Mouse (Mus musculus) MEL (cell line): Measurements from ENCODE around the gene Wdr78. TPM values are rescaled to one million over a fixed set of nuclear protein-coding genes. Genes with fewer than 3 reads are reported as not detected.

Experiments
- DNase-seq: peaks from one replicate; pipeline ENCODE4 v3.0.0; 2011; ENCODE audit warnings: low read depth, low spot score
- H3K27ac ChIP-seq: 2 replicates; pipeline ENCODE4 v1.5.1; 2012; ENCODE audit warnings: low read depth, mild to moderate bottlenecking, control low read depth, low read length, moderate library complexity; ENCODE audit not compliant: control insufficient read depth
- H3K27me3 ChIP-seq, 2 experiments: fragments of 150-350 bp in 1 of 2; sonication (generic) in 1 of 2; 2 replicates each; pipeline ENCODE4 v1.6.1; 2012; ENCODE audit warnings: low read length in 2 of 2, mild to moderate bottlenecking in 2 of 2, improper control_type of control experiment in 1 of 2, moderate library complexity in 1 of 2; ENCODE audit not compliant: insufficient read depth in 2 of 2, control insufficient read depth in 1 of 2
- H3K36me3 ChIP-seq, 2 experiments: 2 replicates each; pipeline ENCODE4 v1.6.1; 2012 to 2014; ENCODE audit warnings: low read length in 2 of 2, improper control_type of control experiment in 1 of 2, inconsistent platforms in 1 of 2, mild to moderate bottlenecking in 1 of 2; ENCODE audit not compliant: insufficient read depth in 2 of 2, control insufficient read depth in 1 of 2
- H3K4me1 ChIP-seq, 2 experiments: fragments of 150-350 bp in 1 of 2; sonication (generic) in 1 of 2; 2 replicates each; pipeline ENCODE4 v1.6.1; 2012; ENCODE audit warnings: low read length in 2 of 2, improper control_type of control experiment in 1 of 2, mild to moderate bottlenecking in 1 of 2; ENCODE audit not compliant: insufficient read depth in 2 of 2, control insufficient read depth in 1 of 2
- H3K4me3 ChIP-seq, 2 experiments: fragments of 150-350 bp in 1 of 2; sonication (generic) in 1 of 2; 2 replicates each; pipeline ENCODE4 v1.5.1; 2012; ENCODE audit warnings: low read depth in 2 of 2, low read length in 2 of 2, mild to moderate bottlenecking in 2 of 2, moderate library complexity in 2 of 2, control low read depth in 1 of 2, improper control_type of control experiment in 1 of 2; ENCODE audit not compliant: control insufficient read depth in 1 of 2, insufficient read depth in 1 of 2
- H3K79me2 ChIP-seq: 2 replicates; pipeline ENCODE4 v1.6.1; 2012; ENCODE audit warnings: mild to moderate bottlenecking, low read length, moderate library complexity; ENCODE audit not compliant: control insufficient read depth, poor library complexity, insufficient read depth
- H3K9ac ChIP-seq: 2 replicates; pipeline ENCODE4 v1.6.1; 2012; ENCODE audit warnings: low read depth, mild to moderate bottlenecking, control low read depth, low read length, moderate library complexity; ENCODE audit not compliant: control insufficient read depth, poor library complexity, severe bottlenecking
- H3K9me3 ChIP-seq: fragments of 150-350 bp; sonication (generic); replicated peaks from 2 replicates; pipeline ENCODE4 v1.6.1; 2012; ENCODE audit warnings: mild to moderate bottlenecking, low read length, improper control_type of control experiment, moderate library complexity; ENCODE audit not compliant: insufficient read depth
- CHD2 ChIP-seq: IDR thresholded peaks from 2 replicates; pipeline ENCODE4 v1.6.1; 2011; ENCODE audit warnings: low read length, improper control_type of control experiment
- E2F4 ChIP-seq: IDR thresholded peaks from 2 replicates; pipeline ENCODE4 v1.6.1; 2011; ENCODE audit warnings: low read depth, low read length, improper control_type of control experiment, borderline replicate concordance
- EP300 ChIP-seq, 2 experiments: IDR thresholded peaks; 2 replicates each; pipeline ENCODE4 v1.6.1; 2011; ENCODE audit warnings: improper control_type of control experiment in 2 of 2, low read length in 2 of 2, low read depth in 1 of 2, mild to moderate bottlenecking in 1 of 2
- ETS1 ChIP-seq: IDR thresholded peaks from 2 replicates; pipeline ENCODE4 v1.6.1; 2012; ENCODE audit warnings: low read depth, mild to moderate bottlenecking, inconsistent platforms, low read length, improper control_type of control experiment, moderate library complexity
- GABPA ChIP-seq: IDR thresholded peaks from 2 replicates; pipeline ENCODE4 v1.6.1; 2012; ENCODE audit warnings: low read depth, mild to moderate bottlenecking, inconsistent platforms, low read length, improper control_type of control experiment, moderate library complexity
- GATA1 ChIP-seq: IDR thresholded peaks from 2 replicates; pipeline ENCODE4 v1.6.1; 2011; ENCODE audit warnings: low read depth, low read length, improper control_type of control experiment
- KAT2A ChIP-seq: conservative IDR thresholded peaks from 2 replicates; pipeline ENCODE4 v1.6.1; 2012; ENCODE audit warnings: low read depth, low read length, improper control_type of control experiment, inconsistent platforms
- MAX ChIP-seq: IDR thresholded peaks from 2 replicates; pipeline ENCODE4 v1.6.1; 2011; ENCODE audit warnings: low read length, improper control_type of control experiment
- MEF2A ChIP-seq: IDR thresholded peaks from 2 replicates; pipeline ENCODE4 v1.6.1; 2014; ENCODE audit warnings: low read depth, mild to moderate bottlenecking, inconsistent platforms, low read length, improper control_type of control experiment; ENCODE audit not compliant: poor library complexity, insufficient replicate concordance, severe bottlenecking; ENCODE audit errors: extremely low read depth
- MXI1 ChIP-seq: IDR thresholded peaks from 2 replicates; pipeline ENCODE4 v1.6.1; 2011; ENCODE audit warnings: mild to moderate bottlenecking, low read depth, low read length, improper control_type of control experiment
- NRF1 ChIP-seq: IDR thresholded peaks from 2 replicates; pipeline ENCODE4 v1.6.1; 2014; ENCODE audit warnings: low read depth, mild to moderate bottlenecking, inconsistent platforms, low read length, improper control_type of control experiment, moderate library complexity; ENCODE audit not compliant: poor library complexity, insufficient read depth, severe bottlenecking
- RCOR1 ChIP-seq: IDR thresholded peaks from 2 replicates; pipeline ENCODE4 v1.6.1; 2012; ENCODE audit warnings: low read depth, mild to moderate bottlenecking, inconsistent platforms, low read length, improper control_type of control experiment
- SIN3A ChIP-seq: IDR thresholded peaks from 2 replicates; pipeline ENCODE4 v1.6.1; 2012; ENCODE audit warnings: low read length, improper control_type of control experiment, inconsistent platforms
- TBP ChIP-seq: IDR thresholded peaks from 2 replicates; pipeline ENCODE4 v1.8.0; 2011; ENCODE audit warnings: low read depth, low read length, improper control_type of control experiment
- TCF12 ChIP-seq: IDR thresholded peaks from 2 replicates; pipeline ENCODE4 v1.6.1; 2014; ENCODE audit warnings: low read depth, mild to moderate bottlenecking, inconsistent platforms, low read length, improper control_type of control experiment, moderate library complexity
- ZKSCAN1 ChIP-seq: IDR thresholded peaks from 2 replicates; pipeline ENCODE4 v1.6.1; 2012; ENCODE audit warnings: low read depth, mild to moderate bottlenecking, inconsistent platforms, low read length, improper control_type of control experiment, moderate library complexity
- ZMIZ1 ChIP-seq: IDR thresholded peaks from 2 replicates; pipeline ENCODE4 v1.6.1; 2012; ENCODE audit warnings: low read depth, mild to moderate bottlenecking, inconsistent platforms, low read length, improper control_type of control experiment, moderate library complexity
- polyA plus RNA-seq, 2 experiments: library from polyadenylated mRNA; stranded (reverse) in 1 of 2; unstranded in 1 of 2; fragments of >175 nt in 1 of 2; fragments of >200 nt in 1 of 2; gene quantifications; 2 replicates each; pipeline versions ENCODE4 v1.2.1 to v1.2.4; 2012; ENCODE audit warnings: low replicate concordance in 2 of 2, low read depth in 1 of 2; ENCODE audit not compliant: insufficient read length in 2 of 2, insufficient read depth in 1 of 2, missing spikeins in 1 of 2
- total RNA-seq: library from RNA; depleted of rRNA; stranded (reverse); fragments of 300-350 nt; gene quantifications from 2 replicates; pipeline ENCODE4 v1.2.3, GENCODE M21; 2012

The Wdr78 gene
- total and polyA plus RNA-seq, 3 experiments = 0.77 to 1.2 TPM; not detected in 1

DNA sequence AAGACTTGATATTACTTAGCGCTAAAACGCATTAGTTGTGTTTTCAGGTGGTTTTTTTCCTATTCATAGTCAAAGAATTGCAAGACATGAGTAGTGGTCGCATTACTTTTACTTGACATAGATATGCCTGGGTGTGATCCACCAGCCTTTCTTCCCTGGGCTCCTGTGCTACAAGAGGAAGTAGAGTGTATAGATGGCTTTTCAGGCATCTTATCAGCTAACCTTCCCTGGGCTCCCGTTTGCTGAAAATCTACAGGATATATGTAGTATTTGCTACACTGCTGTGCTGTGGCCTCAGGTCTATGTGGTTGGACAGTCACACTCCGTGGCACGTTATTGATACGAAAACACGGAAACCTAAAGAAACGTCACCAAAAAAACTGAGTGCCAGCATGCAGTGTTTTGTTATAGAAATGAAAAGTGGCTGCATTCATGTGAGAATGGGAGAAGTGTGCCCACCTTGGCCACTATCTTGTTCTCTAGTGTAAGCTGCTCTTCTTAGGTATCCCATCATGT is 6.6 kb upstream of the Wdr78 start:
- peak; percentile 74 for DNase-seq
- H3K27ac ChIP-seq = peak overlapping the region; percentile 70
- H3K9me3 ChIP-seq = no peaks in the 10 kb centered on the region
- no peaks in the 10 kb centered on the region for H3K27me3 ChIP-seq
- H3K4me3 ChIP-seq = peak overlapping the region; percentile 53 to 77
- H3K36me3 ChIP-seq = peaks cover 0 to 34% of the 10 kb centered on the region in 2 experiments; a peak in 2 of 4 replicates
- peaks cover 31% of the 10 kb centered on the region for H3K79me2 ChIP-seq
- H3K9ac ChIP-seq = peak overlapping the region; percentile 99
- TF ChIP-seq GATA1 (peak; percentile 65; the same call in 1 of the 2 replicates), TCF12 (no peak), TBP (0 out of 2 replicates have a peak, but pooled peaks have one; percentile 16), MXI1 (peak; percentile 36; the same call in 1 of the 2 replicates), MAX (no peak; the same call in 1 of the 2 replicates), ETS1 (0 out of 2 replicates have a peak, but pooled peaks have one; percentile 38), EP300 (IDR thresholded peaks at IDR 0.05; ENCODE audit: low read depth in 1 of 2, low read length in 2 of 2) (no peak)
- H3K4me1 ChIP-seq = peaks cover 13 to 14% of the 10 kb centered on the region in 2 experiments

DNA sequence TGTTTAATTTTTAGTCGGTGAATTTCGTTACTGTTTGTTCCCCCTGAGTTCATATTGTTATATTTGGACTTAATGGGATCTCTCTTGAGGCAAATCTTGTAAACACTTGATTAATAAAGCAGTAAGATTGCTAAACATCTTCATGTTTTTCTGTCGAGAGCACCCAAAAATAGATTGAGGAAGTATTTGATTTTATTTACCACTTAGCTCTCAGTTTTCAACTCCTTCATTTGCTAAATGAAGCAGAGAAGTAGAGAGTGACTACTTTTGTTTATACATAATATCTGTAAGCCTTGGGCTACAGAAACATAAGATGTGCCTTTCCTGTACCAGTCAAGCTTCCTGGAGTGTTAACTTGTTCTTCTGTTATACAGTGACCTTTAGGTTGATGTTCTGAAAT is 6.0 kb upstream of the Wdr78 start:
- peaks cover 0 to 34% of the 10 kb centered on the region in 2 experiments; a peak in 2 of 4 replicates for H3K36me3 ChIP-seq
- H3K4me3 ChIP-seq = peak overlapping the region; percentile 75 to 77
- H3K9me3 ChIP-seq = no peaks in the 10 kb centered on the region
- H3K27ac ChIP-seq = peak overlapping the region; percentile 80
- peak; percentile 55 for DNase-seq
- no peaks in the 10 kb centered on the region for H3K27me3 ChIP-seq
- peaks cover 14 to 15% of the 10 kb centered on the region in 2 experiments for H3K4me1 ChIP-seq
- peak overlapping the region; percentile 99 for H3K9ac ChIP-seq
- peak; percentile 36; the same call in 1 of the 2 replicates for TF ChIP-seq RCOR1
- TF ChIP-seq MEF2A = peak; percentile 85
- no peak for TF ChIP-seq NRF1
- peaks cover 29% of the 10 kb centered on the region for H3K79me2 ChIP-seq

- Histone ChIP-seq H3K9ac (peak overlapping the region; percentile 99), H3K36me3 (peaks cover 0 to 35% of the 10 kb centered on the region in 2 experiments; a peak in 2 of 4 replicates), H3K4me1 (peaks cover 14 to 16% of the 10 kb centered on the region in 2 experiments), H3K79me2 (peaks cover 29% of the 10 kb centered on the region), H3K4me3 (peak overlapping the region; percentile 75 to 77), H3K9me3 (no peaks in the 10 kb centered on the region), H3K27ac (peak overlapping the region; percentile 80), H3K27me3 (no peaks in the 10 kb centered on the region)
- TF ChIP-seq EP300 (IDR thresholded peaks at IDR 0.05; ENCODE audit: low read depth in 1 of 2, low read length in 2 of 2) (peak in 1 of 2 experiments; percentile 22; a peak in 1 of 4 replicates), GATA1 (peak; percentile 63; the same call in 1 of the 2 replicates), KAT2A (no peak), CHD2 (no peak), SIN3A (peak; percentile 69), TBP (0 out of 2 replicates have a peak, but pooled peaks have one; percentile 18), E2F4 (no peak), ZKSCAN1 (no peak), GABPA (no peak), ZMIZ1 (no peak), MEF2A (no peak)
- DNase-seq = peak; percentile 81
Measured at GRCm38 (mm10) chr4:103120028-103120384, 5.7 kb upstream of the Wdr78 start.
